ENCODE assay signal across 8 mouse cellular contexts in the genomic region with DNA sequence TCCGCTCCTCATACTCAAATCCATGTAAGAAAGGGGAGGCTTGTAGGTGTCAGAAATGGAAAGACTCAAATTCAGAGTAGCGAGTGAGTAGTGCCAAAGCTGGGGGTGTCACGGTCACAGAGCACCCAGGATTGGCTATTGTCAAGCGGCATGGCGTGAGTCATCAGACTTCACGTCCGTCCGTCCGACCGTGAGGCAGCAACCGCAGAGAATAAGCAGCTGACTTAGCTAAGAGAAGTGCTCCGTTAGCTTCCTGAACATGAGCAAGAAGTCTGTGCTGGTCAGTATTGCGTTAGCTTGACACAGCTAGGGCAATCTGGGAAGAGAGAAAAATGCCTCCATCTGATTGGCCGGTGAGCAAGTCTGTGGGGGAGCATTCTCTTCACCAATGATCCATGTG.
A peak's percentile ranks its signal among the peaks of the same experiment; 100 is the strongest.
DNase-seq lines count a peak whose midpoint lies in the region; ATAC-seq and TF ChIP-seq lines count a peak whose summit lies in the region.

No protein-coding gene starts in this region.

- H3K36me3 ChIP-seq in hindbrain, postnatal 0 days (ENCODE audit: insufficient read depth, low read length): no peaks in the 10 kb centered on the region
- no peaks in the 10 kb centered on the region for H3K36me3 ChIP-seq in hindbrain, embryonic 11.5 days (ENCODE audit: control insufficient read depth, insufficient read depth, low read length)

- 85% methylated on average over 14 of the region's 14 CpGs for WGBS in hindbrain, postnatal 0 days
- WGBS in hindbrain, embryonic 11.5 days: 83% methylated on average over 14 of the region's 14 CpGs

- no peak overlapping the region for H3K9ac ChIP-seq in hindbrain, postnatal 0 days (replicated peaks; ENCODE audit: low read length)
- H3K9ac ChIP-seq in hindbrain, embryonic 11.5 days (ENCODE audit: low read depth, low read length): no peak overlapping the region

- no peak for TF ChIP-seq CTCF in layer of hippocampus, adult 2 months (conservative IDR thresholded peaks at IDR 0.05)
- no peak for TF ChIP-seq CTCF in hindbrain, postnatal 0 days (IDR thresholded peaks at IDR 0.05; ENCODE audit: low read depth)

- H3K4me1 ChIP-seq in hindbrain, postnatal 0 days (ENCODE audit: insufficient read depth, low read length): no peaks in the 10 kb centered on the region
- no peaks in the 10 kb centered on the region for H3K4me1 ChIP-seq in hindbrain, embryonic 11.5 days (replicated peaks; ENCODE audit: control insufficient read depth, insufficient read depth, low read length)

- no peak overlapping the region for H3K4me2 ChIP-seq in hindbrain, postnatal 0 days (ENCODE audit: low read depth, low read length)
- no peak overlapping the region for H3K4me2 ChIP-seq in hindbrain, embryonic 11.5 days (replicated peaks; ENCODE audit: low read depth, low read length)

- peak; percentile 93 for ATAC-seq in monocyte, adult 5-6 weeks (replicated peaks; ENCODE audit: insufficient number of reproducible peaks, low FRiP score, low TSS enrichment, poor library complexity, severe bottlenecking)
- no peak for ATAC-seq in hindbrain, postnatal 0 days
- no peak for ATAC-seq in hindbrain, embryonic 11.5 days (ENCODE audit: low FRiP score)

- DNase-seq in layer of hippocampus, adult 2 months (ENCODE audit: low spot score in 2 of 2): no peak
- no peak for DNase-seq in layer of hippocampus, adult 9-10 months (ENCODE audit: low spot score)
- peak; percentile 57 to 64 for DNase-seq in adrenal gland, postnatal 36 days
- peak; percentile 27 for DNase-seq in heart, postnatal 4 days
- DNase-seq in hindbrain, postnatal 0 days (ENCODE audit: low spot score): no peak
- no peak for DNase-seq in frontal cortex, postnatal 36 days (ENCODE audit: low spot score in 2 of 2)
- DNase-seq in hindbrain, embryonic 11.5 days (ENCODE audit: low spot score): no peak

- peak overlapping the region; percentile 23; the same call in 1 of the 2 replicates for H3K4me3 ChIP-seq in layer of hippocampus, adult 2 months
- H3K4me3 ChIP-seq in hindbrain, postnatal 0 days (ENCODE audit: low read length): no peak overlapping the region
- H3K4me3 ChIP-seq in hindbrain, embryonic 11.5 days (ENCODE audit: low read depth, low read length): no peak overlapping the region

- no peak overlapping the region for H3K27ac ChIP-seq in layer of hippocampus, adult 2 months
- H3K27ac ChIP-seq in hindbrain, postnatal 0 days: no peak overlapping the region
- H3K27ac ChIP-seq in hindbrain, embryonic 11.5 days (ENCODE audit: low read depth, low read length): no peak overlapping the region

- no peaks in the 10 kb centered on the region for H3K27me3 ChIP-seq in hindbrain, postnatal 0 days (ENCODE audit: insufficient read depth, low read length)
- H3K27me3 ChIP-seq in hindbrain, embryonic 11.5 days (ENCODE audit: control insufficient read depth, insufficient read depth, low read length): no peaks in the 10 kb centered on the region

- H3K9me3 ChIP-seq in hindbrain, postnatal 0 days (ENCODE audit: low read length): no peaks in the 10 kb centered on the region
- no peaks in the 10 kb centered on the region for H3K9me3 ChIP-seq in hindbrain, embryonic 11.5 days (ENCODE audit: control insufficient read depth, low read length)

Comparison
In these comparisons a context has a peak if more than half of its experiments do, and no peak if none do; other contexts are left out.
1. DNase-seq: peak in adrenal gland, postnatal 36 days (2 of 2) and heart, postnatal 4 days (single experiment); none in layer of hippocampus, adult 2 months (0 of 2), layer of hippocampus, adult 9-10 months (single experiment), hindbrain, postnatal 0 days (single experiment), frontal cortex, postnatal 36 days (0 of 2) and hindbrain, embryonic 11.5 days (single experiment).